8 mouse cellular contexts compared by ENCODE assay signal in the genomic region with DNA sequence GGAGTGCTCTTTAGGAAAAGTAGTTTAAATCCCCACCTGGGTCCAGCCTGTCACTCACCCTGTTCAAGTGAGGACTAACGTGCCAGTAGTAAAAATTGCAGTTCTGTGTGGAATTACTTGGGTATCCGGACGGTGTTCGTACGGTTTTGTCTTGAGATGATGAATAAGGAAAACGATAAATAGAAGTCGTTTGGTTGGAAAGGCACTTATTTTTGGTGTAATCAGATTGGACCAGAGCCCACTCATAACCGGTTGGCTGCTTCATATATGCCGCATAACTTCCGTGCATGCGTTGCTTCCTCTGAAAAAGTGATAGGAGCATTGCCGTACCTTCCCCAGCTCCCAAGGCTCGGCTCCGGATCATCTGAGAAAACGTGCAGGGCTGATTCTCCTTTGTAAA. TPM values are rescaled to one million over a fixed set of nuclear protein-coding genes. Genes with fewer than 3 reads are reported as not detected.
DNase-seq lines count a peak whose midpoint lies in the region; ATAC-seq and TF ChIP-seq lines count a peak whose summit lies in the region.

No protein-coding gene starts in this region.

- H3K36me3 ChIP-seq in kidney, adult 2 months (ENCODE audit: control insufficient read depth, insufficient read depth, low read length) = no peaks in the 10 kb centered on the region
- H3K36me3 ChIP-seq in forebrain, embryonic 15.5 days = no peaks in the 10 kb centered on the region
- H3K36me3 ChIP-seq in liver, embryonic 11.5 days (ENCODE audit: control insufficient read depth, insufficient read depth, low read length) = peaks cover 6% of the 10 kb centered on the region; the same call in 1 of the 2 replicates
- no peaks in the 10 kb centered on the region; the same call in 1 of the 2 replicates for H3K36me3 ChIP-seq in splenic B cell, adult 2 months (ENCODE audit: control insufficient read depth, insufficient read depth, low read length, poor library complexity, severe bottlenecking)

- H3K4me2 ChIP-seq in forebrain, embryonic 15.5 days (replicated peaks) = peak overlapping the region; percentile 82
- peak overlapping the region; percentile 76 for H3K4me2 ChIP-seq in liver, embryonic 11.5 days

- no peak for DNase-seq in kidney, adult 2 months
- DNase-seq in kidney, adult 11 months = no peak
- peak; percentile 40 for DNase-seq in NIH3T3 (ENCODE audit: low read depth)
- DNase-seq in liver, embryonic 11.5 days (ENCODE audit: low spot score) = peak; percentile 44
- DNase-seq in splenic B cell, adult 2 months (ENCODE audit: low read depth, low spot score) = peak; percentile 17
- no peak for DNase-seq in right cerebral cortex, postnatal 14 days
- no peak for DNase-seq in frontal cortex, postnatal 10 days (ENCODE audit: low spot score in 2 of 2)

- peaks cover 7% of the 10 kb centered on the region for H3K4me1 ChIP-seq in kidney, adult 2 months (ENCODE audit: control insufficient read depth, insufficient read depth, low read length)
- peaks cover 30% of the 10 kb centered on the region for H3K4me1 ChIP-seq in forebrain, embryonic 15.5 days
- H3K4me1 ChIP-seq in liver, embryonic 11.5 days (replicated peaks; ENCODE audit: control insufficient read depth, insufficient read depth, low read length) = peaks cover 15% of the 10 kb centered on the region

- no peak for TF ChIP-seq CTCF in kidney, adult 2 months (conservative IDR thresholded peaks at IDR 0.05; ENCODE audit: insufficient read depth, insufficient read length, low read depth, low read length)

- no peak overlapping the region for H3K27ac ChIP-seq in kidney, adult 2 months (ENCODE audit: insufficient read depth, low read depth, low read length)
- 0 out of 2 replicates have a peak overlapping the region, but pooled peaks have one; percentile 87 for H3K27ac ChIP-seq in forebrain, embryonic 15.5 days (replicated peaks)
- H3K27ac ChIP-seq in liver, embryonic 11.5 days (ENCODE audit: low read depth, low read length) = peak overlapping the region; percentile 96

- peak overlapping the region; percentile 94 for H3K9ac ChIP-seq in forebrain, embryonic 15.5 days (replicated peaks)
- peak overlapping the region; percentile 75 for H3K9ac ChIP-seq in liver, embryonic 11.5 days (ENCODE audit: low read depth, low read length)

- no peak for TF ChIP-seq POLR2A in kidney, adult 2 months (IDR thresholded peaks at IDR 0.05; ENCODE audit: low read depth, low read length)

- no peaks in the 10 kb centered on the region for H3K9me3 ChIP-seq in forebrain, embryonic 15.5 days
- H3K9me3 ChIP-seq in liver, embryonic 11.5 days (ENCODE audit: control insufficient read depth, low read length) = no peaks in the 10 kb centered on the region

- no peaks in the 10 kb centered on the region for H3K27me3 ChIP-seq in kidney, adult 2 months (replicated peaks; ENCODE audit: control insufficient read depth, insufficient read depth, low read length)
- no peaks in the 10 kb centered on the region for H3K27me3 ChIP-seq in forebrain, embryonic 15.5 days
- H3K27me3 ChIP-seq in liver, embryonic 11.5 days (replicated peaks; ENCODE audit: control insufficient read depth, insufficient read depth, low read length) = no peaks in the 10 kb centered on the region
- H3K27me3 ChIP-seq in splenic B cell, adult 2 months (ENCODE audit: control insufficient read depth, insufficient read depth, low read length, poor library complexity, severe bottlenecking) = no peaks in the 10 kb centered on the region

- 0% methylated on average over 15 of the region's 15 CpGs for WGBS in kidney, adult 2 months
- WGBS in forebrain, embryonic 15.5 days = 1% methylated on average over 15 of the region's 15 CpGs
- under 1% methylated on average over 15 of the region's 15 CpGs for WGBS in liver, embryonic 11.5 days

- peak overlapping the region; percentile 77 for H3K4me3 ChIP-seq in kidney, adult 2 months (ENCODE audit: insufficient read depth, low read depth, low read length)
- peak overlapping the region; percentile 98 for H3K4me3 ChIP-seq in forebrain, embryonic 15.5 days
- peak overlapping the region; percentile 94 for H3K4me3 ChIP-seq in liver, embryonic 11.5 days (ENCODE audit: low read depth, low read length)

- no peak; the same call in 1 of the 2 replicates for ATAC-seq in forebrain, embryonic 15.5 days (replicated peaks)
- ATAC-seq in liver, embryonic 11.5 days (replicated peaks; ENCODE audit: low FRiP score) = no peak; the same call in 1 of the 2 replicates

RNA-seq across cellular contexts. Expression of a gene that starts 0.8 kb away (rescaled TPM):
- 0.73 and 0.77 TPM in 2 replicates for polyA plus RNA-seq in kidney, adult 2 months (2012; rRNA removed)
- polyA plus RNA-seq in forebrain, embryonic 15.5 days (2015; fragmentation: Nextera tagmentation; extraction: Ambion mirVana) = 26.1 and 27.9 TPM in 2 replicates
- polyA plus RNA-seq in liver, embryonic 11.5 days (2014; fragmentation: Nextera tagmentation; extraction: Ambion mirVana) = 70.4 and 76.3 TPM in 2 replicates

RNA-seq across cellular contexts. Expression of a gene that starts 0.8 kb away (rescaled TPM):
- 12.3 and 16.5 TPM in 2 replicates for polyA plus RNA-seq in kidney, adult 2 months (2012; rRNA removed)
- polyA plus RNA-seq in forebrain, embryonic 15.5 days (2015; fragmentation: Nextera tagmentation; extraction: Ambion mirVana) = 125 and 128 TPM in 2 replicates
- polyA plus RNA-seq in liver, embryonic 11.5 days (2014; fragmentation: Nextera tagmentation; extraction: Ambion mirVana) = 77.3 and 80.6 TPM in 2 replicates

RNA-seq across cellular contexts. Expression of a gene that starts 52.4 kb away (rescaled TPM):
- polyA plus RNA-seq in kidney, adult 2 months (2012; rRNA removed) = 1.3 and 1.6 TPM in 2 replicates
- polyA plus RNA-seq in forebrain, embryonic 15.5 days (2015; fragmentation: Nextera tagmentation; extraction: Ambion mirVana) = 19.6 and 22.2 TPM in 2 replicates
- polyA plus RNA-seq in liver, embryonic 11.5 days (2014; fragmentation: Nextera tagmentation; extraction: Ambion mirVana) = 15.9 and 17.8 TPM in 2 replicates

RNA-seq across cellular contexts. Expression of a gene that starts 52.7 kb away (rescaled TPM):
- polyA plus RNA-seq in kidney, adult 2 months (2012; rRNA removed) = not detected in 2 replicates
- polyA plus RNA-seq in forebrain, embryonic 15.5 days (2015; fragmentation: Nextera tagmentation; extraction: Ambion mirVana) = 1.1 TPM in 1 of 2 replicates, not detected in the other
- 2.5 TPM in 2 replicates for polyA plus RNA-seq in liver, embryonic 11.5 days (2014; fragmentation: Nextera tagmentation; extraction: Ambion mirVana)

RNA-seq across cellular contexts. Expression of a gene that starts 52.8 kb away (rescaled TPM):
- 3.5 and 4.2 TPM in 2 replicates for polyA plus RNA-seq in kidney, adult 2 months (2012; rRNA removed)
- polyA plus RNA-seq in forebrain, embryonic 15.5 days (2015; fragmentation: Nextera tagmentation; extraction: Ambion mirVana) = 24.7 and 28.5 TPM in 2 replicates
- polyA plus RNA-seq in liver, embryonic 11.5 days (2014; fragmentation: Nextera tagmentation; extraction: Ambion mirVana) = 44.6 and 50.5 TPM in 2 replicates

Comparison
In these comparisons a context has a peak if more than half of its experiments do, and no peak if none do; other contexts are left out.
1. DNase-seq: peak in NIH3T3 (single experiment), liver, embryonic 11.5 days (single experiment) and splenic B cell, adult 2 months (single experiment); none in kidney, adult 2 months (single experiment), kidney, adult 11 months (single experiment), right cerebral cortex, postnatal 14 days (single experiment) and frontal cortex, postnatal 10 days (0 of 2).
2. RNA of a gene that starts 0.8 kb away (polyA plus RNA-seq): 70.4 to 76.3 TPM in liver, embryonic 11.5 days and 26.1 to 27.9 TPM in forebrain, embryonic 15.5 days; 0.73 to 0.77 TPM in kidney, adult 2 months; every median in the first group is over 10 times any median in the second.
3. Peak in every context shown above with its lines, with median percentiles within 50 percentile points of each other: H3K4me3 ChIP-seq.